Mouse (Mus musculus): Measurements from ENCODE around the gene Serpinb1a.
"Not testable (repeated sequence)": the region's sequence is repeated elsewhere in the genome, so short reads cannot be mapped to it uniquely, and the experiment has no call there.

Gene Serpinb1a

DNA sequence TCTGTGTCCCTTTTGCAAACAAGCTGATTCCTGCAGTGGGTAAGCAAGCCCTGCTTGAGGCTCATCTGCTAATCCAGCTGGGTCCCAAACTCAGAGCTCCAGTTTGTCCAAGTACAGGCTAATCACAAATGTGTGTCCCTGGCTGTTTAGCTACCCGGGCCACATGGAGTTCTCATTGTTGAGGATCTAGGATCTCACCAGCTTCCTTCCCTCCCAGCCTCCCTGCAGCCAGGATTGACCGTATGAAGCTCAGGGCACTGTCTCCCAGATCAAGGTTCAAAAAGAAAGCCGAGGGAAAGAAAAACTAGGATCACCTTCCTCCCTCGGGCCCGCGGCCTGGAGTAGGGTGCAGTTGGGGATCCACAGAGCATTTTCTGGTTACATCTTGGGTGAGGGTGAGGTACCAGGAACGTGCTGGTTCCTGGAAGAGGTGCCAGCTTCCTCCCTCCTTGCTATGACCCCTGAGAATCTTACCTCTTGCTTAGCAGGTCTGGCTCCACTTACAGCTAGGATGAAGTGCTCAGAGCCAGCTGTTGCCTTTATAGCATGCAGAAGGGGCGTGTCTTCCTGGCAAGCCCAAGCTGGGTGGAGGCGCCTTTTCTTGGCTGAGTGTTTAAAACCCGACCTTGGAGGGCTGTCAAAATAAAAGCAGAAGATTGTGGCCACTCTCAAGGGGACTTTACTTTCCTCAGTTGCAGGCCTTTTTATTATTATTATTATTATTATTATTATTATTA lies at the start of gene Serpinb1a:
Gene Serpinb1a (minus strand): TSS at position 518 of the 737 bp plus-strand sequence.
- no peak for DNase-seq (ENCODE audit: low spot score in 2 of 2)

DNA sequence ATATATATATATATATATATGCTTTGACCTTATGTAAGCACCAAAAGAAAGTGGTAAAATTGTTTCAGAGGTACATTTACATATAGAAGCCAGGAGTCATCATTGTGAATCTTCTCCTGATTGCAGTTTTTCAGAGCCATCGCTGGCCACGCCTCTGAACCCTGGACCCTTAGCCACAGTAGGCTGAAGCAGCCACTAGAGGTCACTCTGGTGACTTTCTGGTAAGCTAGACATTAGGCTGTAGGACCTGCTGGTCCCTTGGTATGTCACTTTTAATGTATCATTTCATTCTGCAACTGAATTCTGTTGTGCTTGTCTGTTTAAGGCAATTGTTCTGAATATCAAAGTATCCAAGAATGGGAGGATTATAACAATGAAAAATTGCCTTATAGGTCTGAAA lies 49.7 kb upstream of the Serpinb1a start:
- no peak for DNase-seq (ENCODE audit: low spot score in 2 of 2)

DNA sequence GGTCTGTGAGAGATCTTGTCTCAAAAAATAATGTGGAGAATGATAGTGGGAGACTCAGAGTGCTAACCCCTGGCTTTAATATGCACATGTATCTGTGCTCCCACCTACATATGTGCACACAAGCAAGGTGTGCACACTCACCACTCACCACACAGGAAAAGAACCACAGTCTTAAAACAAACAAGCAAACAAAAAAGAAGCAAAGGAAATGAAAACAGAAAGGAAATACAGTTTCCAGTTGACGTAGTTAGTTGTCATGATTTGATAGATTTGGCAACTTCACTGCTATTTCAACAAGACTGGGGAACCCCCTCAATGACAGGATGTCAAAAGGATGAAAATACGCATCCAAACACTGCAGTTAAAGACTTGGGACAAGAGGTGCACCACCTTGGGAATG lies 48.1 kb upstream of the Serpinb1a start:
- not testable (repeated sequence) for DNase-seq (ENCODE audit: low spot score in 2 of 2)

DNA sequence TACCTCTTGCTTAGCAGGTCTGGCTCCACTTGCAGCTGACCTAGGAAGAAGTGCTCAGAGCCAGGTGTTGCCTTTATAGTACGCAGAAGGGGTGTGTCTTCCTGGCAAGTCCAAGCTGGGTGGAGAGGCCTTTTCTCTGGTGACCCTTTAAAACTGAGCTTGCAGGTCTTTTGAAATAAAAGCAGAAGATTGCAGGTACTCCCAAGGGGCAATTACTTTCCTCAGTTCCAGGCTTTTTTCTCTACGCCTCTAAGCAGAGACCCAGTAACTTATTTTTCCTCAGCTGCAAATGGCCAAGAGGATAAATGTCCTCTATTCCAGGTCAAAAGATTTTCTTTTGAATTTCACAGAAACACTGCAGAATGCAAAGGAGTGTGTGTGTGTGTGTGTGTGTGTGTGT lies 47.1 kb upstream of the Serpinb1a start, which contains the start of gene Serpinb1c:
Gene Serpinb1c (minus strand): TSS at position 101 of the 400 bp plus-strand sequence.
- DNase-seq (ENCODE audit: low spot score in 2 of 2): no peak

DNA sequence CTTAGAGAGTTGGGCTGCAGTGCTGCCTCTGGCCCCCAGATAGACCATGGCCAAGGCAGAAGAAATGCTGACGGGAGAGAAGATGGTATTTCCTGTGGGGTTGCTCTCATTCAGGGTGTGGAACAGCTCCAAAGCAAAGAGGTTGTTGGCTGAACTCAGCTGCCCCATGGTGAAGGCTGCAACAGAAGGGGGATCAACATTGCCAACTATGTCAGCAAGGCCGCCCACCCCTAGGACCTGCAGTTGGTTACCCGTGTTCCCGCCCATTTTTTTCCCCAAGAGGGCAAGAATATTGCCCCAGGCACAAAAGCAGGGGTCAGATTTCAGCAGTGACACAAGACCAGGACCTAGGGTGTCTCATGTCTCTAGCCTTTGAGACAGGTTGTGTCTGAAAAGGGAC lies 45.9 kb upstream of the Serpinb1a start:
- DNase-seq (ENCODE audit: low spot score in 2 of 2): no peak

DNA sequence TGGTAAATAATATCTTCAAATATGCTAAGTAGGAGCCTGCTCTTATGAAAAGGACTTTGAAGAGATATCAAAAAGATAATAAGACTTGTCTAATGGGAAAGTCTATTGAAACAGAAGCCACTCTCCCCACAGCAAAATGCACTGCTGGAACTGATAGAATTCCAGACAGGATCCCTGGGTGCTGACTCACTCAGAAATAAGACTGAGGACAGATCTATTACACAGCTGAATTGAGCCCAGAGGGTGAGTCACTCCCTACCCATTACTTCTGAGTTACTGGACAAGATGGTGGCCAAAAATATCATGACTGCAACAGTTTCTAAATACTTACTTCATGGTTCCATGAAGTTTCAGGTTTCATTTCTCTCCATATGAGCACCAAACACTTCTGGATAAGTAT lies 33.8 kb upstream of the Serpinb1a start:
- no peak for DNase-seq (ENCODE audit: low spot score in 2 of 2)

DNA sequence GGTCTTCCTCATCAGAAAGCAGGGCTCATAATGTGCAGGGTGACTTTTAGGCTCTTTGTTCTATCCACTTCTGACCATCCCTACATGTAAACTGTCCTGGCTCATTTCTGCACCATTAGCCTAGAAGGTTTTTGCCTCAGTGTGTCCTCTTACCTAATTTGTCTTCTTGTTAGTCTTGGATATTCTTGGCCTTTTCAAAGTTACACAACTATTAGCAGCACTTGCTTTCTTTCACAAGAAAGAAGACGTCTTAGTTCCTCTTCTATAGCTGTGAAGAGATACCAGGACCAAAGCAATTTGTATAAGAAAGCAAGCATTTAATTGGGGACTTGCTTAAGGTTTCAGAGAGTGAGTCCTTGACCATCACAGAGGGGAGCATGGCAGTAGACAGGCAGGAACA lies 22.9 kb upstream of the Serpinb1a start:
- DNase-seq (ENCODE audit: low spot score in 2 of 2): no peak

DNA sequence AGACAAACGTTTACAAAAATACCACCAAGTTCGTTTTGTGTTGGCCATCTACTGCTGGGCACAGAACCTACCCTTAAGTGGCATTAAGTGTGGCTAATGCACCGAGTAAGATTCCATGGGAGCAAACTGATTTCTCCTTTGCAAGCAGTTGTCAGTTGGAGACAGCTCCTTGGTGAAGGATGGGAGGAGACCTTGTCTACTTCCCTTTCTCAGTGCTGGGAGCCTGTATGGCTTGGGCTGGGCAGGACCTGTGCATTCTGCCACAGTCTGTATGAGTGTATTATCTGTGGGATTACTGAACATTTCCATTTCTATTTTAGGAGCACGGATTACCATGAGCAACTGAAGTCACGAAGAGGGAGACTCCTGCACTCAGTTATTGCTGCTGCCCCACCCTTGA lies 17.9 kb upstream of the Serpinb1a start:
- DNase-seq (ENCODE audit: low spot score in 2 of 2): no peak

DNA sequence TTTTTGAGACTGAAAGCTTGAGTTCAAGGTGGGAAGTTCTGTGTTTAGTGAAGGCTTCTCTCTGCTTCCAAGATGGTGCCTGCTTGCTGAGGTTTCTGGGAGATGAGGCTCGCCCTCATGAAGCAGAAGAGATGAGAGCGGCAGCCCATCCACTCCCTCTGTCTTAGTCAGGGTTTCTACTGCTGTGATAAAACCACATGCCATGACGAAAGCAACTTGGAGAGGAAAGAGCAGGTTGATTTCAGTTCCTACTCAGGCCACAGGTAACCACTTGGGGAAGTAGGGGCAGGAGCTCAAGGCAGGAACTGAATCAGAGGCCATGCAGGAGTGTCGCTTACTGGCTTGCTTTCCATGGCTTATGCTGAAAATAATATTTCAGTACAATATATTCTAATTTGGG lies 17.2 kb upstream of the Serpinb1a start:
- DNase-seq (ENCODE audit: low spot score in 2 of 2): not testable (repeated sequence)

DNA sequence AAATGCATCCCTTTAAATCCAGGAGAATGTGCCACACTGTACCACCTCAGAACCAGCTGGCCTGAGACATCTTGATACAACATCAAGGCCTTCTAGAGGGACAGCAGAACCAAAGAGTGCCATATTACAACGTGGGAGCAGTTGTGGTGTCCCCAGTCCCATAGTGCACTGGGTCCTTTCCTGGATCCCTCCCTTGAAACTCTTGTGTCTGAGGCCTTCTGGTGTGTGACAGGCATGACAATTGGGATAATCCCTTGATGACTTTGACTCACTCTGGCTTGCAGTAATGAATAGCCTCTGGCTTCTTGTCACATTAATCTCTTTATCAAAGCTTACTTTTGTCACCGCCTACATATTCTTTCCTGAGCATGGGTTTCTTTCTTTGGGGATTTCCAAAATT lies 16.0 kb upstream of the Serpinb1a start:
- DNase-seq (ENCODE audit: low spot score in 2 of 2): no peak

DNA sequence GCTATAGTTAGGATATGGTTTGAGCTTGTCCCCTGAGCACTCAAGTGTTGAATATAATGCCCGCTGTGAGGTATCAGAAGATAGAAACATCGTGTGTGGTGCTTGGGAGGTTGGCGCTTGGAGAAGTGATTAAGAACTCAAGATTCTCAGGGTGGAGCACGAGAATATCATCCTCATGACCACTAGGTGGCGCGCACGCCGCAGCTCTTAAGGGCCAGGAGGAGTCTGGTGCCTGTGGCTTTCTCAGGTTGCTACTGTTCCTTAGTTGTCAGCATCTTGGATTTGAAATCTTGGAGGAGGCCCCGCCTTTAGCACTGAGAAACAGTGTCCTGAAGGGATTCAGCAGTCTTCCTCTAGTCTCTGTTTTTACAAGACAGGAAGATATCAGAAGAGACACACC lies 15.5 kb upstream of the Serpinb1a start:
- DNase-seq (ENCODE audit: low spot score in 2 of 2): peak; percentile 59 to 75

DNA sequence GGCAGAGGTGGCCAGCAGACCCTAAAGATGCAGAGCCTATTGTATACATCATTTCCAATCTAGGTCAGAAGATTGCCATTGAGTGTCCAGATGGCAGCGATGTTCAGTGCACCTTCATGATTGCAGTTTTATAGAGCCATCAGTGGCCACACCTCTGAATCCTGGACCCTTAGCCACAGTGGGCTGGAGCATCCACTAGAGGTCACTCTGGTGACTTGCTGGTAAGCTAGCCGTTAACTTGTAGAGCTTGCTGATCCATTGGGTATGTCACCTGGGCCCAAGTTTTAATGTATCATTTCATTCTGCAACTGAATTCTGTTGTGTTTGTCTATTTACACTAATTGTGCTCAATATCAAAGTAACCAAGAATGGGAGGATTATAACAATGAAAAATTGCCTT lies 14.6 kb upstream of the Serpinb1a start:
- no peak for DNase-seq (ENCODE audit: low spot score in 2 of 2)

DNA sequence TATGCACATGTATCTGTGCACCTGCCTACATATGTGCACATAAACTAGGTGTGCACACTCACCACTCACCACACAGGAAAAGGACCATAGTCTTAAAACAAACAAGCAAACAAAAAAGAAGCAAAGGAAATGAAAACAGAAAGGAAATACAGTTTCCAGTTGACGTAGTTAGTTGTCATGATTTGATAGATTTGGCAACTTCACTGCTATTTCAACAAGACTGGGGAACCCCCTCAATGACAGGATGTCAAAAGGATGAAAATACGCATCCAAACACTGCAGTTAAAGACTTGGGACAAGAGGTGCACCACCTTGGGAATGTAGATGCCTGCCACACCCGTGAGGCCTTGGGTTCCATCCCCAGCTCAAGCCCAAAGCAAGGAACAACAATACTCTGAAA lies 13.5 kb upstream of the Serpinb1a start:
- not testable (repeated sequence) for DNase-seq (ENCODE audit: low spot score in 2 of 2)

DNA sequence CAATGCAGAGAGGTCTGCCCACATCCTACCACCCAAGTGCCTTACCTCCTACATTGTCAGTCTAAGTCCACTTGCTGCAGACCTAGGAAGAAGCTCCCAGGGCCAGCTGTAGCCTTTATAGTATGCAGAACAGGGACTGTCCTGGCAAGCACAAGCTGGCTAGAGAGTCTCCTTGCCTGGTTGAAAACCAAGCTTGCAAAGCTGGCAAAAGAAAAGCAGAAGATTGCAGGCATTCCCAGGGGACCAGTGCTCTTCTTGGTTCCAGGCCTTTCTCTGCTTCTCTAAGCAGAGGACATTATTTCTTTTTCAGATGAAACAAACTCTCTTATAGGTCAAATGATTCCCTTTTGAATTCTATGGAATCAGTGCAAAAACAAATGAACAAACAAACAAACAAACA lies 12.5 kb upstream of the Serpinb1a start:
- no peak for DNase-seq (ENCODE audit: low spot score in 2 of 2)

DNA sequence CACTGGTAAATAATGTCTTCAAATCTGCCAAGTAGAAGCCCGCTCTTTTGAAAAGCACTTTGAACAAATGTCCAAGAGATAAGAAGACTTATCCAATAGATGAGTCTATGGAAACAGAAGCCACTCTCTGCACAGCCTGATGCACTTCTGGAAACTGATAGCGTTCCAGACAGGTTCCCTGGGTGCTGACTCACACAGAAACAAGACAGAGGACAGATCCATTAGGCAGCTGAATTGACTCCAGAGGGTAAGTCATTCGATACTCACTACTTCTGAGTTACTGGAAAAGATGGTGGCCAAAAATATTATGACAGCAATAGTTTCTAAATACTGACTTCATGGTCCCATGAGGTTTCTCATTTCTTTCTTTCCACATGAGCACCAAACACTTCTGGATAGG lies 9.8 kb upstream of the Serpinb1a start:
- DNase-seq (ENCODE audit: low spot score in 2 of 2): no peak

DNA sequence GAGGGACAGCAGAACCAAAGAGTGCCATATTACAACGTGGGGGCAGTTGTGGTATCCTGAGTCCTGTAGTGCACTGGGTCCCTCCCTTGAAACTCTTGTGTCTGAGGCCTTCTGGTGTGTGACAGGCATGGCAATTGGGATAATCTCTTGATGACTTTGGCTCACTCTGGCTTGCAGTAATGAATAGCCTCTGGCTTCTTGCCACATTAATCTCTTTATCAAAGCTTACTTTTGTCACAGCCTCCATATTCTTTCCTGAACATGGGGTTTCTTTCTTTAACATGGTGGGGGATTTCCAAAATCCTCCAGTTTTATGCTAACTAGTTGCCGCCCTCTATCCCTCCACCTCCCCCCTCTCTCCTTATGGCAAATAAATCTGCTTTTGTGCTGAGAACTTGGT lies 2.1 kb upstream of the Serpinb1a start:
- DNase-seq (ENCODE audit: low spot score in 2 of 2): no peak

DNA sequence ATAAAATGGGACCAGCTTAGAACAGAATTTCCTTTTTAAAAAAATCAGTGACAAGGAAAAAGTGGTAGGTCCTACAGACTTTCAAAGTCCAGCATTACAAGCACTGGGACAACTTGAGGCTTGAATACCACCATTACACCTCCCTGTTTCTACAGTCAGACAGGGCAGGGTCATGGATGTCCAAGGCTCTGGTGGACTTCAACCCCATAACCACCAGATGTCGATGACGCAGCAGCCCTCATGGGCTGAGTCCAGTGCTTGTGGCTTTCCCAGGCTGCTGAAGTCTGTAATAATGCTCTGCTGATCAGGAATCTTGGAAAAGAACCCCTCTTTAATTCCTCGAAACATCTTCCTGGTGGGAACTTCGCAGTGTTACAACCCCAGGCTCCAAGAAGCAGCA lies 1.6 kb upstream of the Serpinb1a start:
- DNase-seq (ENCODE audit: low spot score in 2 of 2): no peak

DNA sequence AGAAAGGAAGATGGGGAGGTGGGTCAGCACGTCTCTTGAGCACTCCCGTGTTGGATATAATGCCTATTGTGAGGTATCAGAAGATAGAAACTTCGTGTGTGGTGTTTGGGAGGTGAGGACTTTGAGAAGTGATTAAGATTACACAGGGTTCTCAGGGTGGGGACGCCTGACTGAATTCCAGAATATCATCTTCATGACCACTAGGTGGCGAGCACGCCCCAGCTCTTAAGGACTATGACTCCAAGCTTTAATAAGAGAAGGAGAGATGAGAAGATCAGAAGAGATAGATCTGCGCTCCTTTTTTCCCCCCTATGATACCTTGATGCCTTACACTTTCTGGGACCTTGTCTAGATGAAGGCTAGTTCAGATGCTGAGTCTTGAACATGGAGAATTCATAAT lies 982 bp upstream of the Serpinb1a start:
- peak in 1 of 2 experiments; percentile 23 for DNase-seq (ENCODE audit: low spot score in 2 of 2)

DNA sequence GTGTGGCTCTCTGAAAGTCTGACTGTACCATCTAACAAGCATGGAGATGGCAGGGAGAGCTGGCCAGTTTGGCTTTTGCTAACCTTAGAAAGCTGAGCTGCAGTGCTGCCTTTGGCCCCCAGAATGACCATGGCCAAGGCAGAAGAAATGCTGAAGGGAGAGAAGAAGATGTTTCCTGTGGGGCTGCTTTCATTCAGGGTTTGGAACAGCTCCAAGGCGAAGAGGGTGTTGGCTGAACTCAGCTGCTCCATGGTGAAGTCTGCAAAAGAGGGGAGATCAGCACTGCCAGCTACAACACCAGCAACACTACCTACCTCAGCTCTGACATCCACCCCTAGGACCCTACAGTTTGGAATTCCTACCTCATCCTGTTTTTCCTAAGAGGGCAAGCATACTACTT lies 829 bp downstream of the Serpinb1a start:
- no peak for DNase-seq (ENCODE audit: low spot score in 2 of 2)

DNA sequence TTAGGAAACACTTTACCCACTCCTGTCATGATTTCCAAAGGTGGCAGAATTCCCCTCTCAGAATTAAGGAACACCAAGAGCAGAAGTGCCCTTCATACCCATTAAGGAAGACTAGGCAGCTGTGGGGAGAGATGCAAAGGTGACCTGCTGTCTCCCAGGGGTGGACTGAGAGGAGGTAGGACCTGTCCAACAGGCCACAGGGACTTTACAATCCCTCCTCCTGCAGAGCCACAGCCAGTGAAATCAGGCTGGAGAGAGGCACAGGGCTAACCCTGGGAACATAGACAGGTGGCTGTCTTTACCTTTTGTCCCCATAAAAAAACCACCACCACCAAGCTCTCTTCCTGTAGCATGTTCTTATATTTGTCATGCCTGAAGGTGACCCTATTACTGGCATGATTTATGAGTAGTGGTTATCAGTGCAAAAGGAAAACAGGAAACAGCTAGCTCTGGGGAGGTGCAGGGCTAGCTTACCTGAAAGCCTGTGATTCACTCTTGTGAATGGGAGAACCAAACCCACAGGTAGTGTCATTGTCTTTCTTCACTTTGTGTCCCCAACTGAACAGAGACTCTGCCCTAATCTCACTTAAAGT lies 1.4 kb downstream of the Serpinb1a start:
- no peak for DNase-seq (ENCODE audit: low spot score in 2 of 2)

DNA sequence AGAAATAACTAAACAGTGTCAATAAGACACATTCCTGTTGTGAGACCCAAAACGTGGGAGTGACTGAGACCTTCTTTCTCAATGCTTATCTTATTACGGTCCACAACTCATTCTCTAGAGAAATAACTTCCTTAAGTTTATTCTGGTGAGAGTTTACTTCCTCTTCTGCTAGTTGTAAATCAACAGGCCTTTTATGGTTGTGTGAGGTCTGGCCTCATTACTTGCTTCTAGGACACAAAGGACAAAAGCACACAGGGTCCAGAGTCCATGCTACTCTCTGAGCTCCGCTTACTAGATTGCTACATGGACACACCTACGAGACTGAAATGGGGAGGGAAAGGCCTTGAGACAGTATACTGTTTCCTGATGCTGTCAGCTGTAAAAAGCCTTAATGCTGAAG lies 1.9 kb downstream of the Serpinb1a start:
- DNase-seq (ENCODE audit: low spot score in 2 of 2): no peak

DNA sequence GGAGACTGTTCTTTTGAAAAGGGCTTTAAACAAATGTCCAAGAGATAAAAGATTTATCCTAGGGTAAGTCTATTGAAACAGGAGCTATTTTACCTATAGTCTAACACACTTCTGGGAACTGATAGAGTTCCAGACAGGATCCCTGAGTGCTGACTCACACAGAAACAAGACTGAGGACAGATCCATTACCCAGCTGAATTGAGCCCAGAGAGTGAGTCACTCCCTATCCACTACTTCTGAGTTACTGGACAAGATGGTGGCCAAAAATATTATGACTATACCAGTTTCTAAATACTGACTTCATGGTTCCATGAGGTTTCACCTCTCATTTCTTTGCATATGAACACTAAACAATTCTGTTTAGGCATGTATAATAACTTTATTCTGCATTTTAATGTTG lies 4.8 kb downstream of the Serpinb1a start:
- DNase-seq (ENCODE audit: low spot score in 2 of 2): no peak

DNA sequence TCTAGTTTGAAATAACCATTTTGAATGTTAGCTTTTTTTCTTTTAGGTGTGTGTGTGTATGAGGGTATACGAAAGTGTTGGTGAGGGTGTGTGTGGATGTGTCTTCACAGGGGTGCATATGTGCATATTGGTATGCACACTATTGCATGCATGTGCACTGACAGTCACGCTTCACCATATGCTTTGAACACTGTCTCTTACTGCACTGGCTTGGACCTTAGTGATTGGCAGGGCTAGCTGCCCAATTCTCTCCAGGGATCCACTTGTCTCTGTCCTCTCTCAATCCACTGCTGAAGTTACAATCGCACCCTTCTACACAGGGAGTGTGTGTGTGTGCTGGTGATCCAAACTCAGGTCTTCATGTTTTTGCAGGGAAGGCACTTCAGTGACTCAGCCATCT lies 9.6 kb downstream of the Serpinb1a start:
- DNase-seq (ENCODE audit: low spot score in 2 of 2): no peak

DNA sequence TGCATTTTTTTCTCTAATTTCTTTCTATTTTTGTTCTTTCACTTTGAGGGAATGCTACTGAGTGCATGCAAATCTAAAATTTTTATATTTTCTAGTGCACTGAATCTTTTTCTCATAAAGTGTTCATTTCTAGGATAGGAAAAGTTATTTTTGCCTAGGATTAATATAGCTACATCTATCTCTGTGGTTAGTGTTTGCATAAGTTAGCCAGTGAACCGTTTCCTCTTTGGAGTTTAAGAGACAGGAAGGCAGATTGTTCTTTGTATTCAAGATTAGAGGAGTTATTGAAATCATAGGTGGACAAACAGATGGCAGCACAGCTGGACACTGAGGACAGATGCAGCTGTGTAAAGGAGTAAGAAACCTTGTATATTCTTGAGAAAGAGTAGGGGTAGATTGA lies 11.7 kb downstream of the Serpinb1a start:
- no peak for DNase-seq (ENCODE audit: low spot score in 2 of 2)
